Mouse (Mus musculus): ENCODE measurements around the gene Snrk.
"Not testable (repeated sequence)": the region's sequence is repeated elsewhere in the genome, so short reads cannot be mapped to it uniquely, and the experiment has no call there.

Gene Snrk

GRCm38 (mm10) chr9:122146124-122146870 lies 29.2 kb downstream of the Snrk start:
- no peak for DNase-seq

GRCm38 (mm10) chr9:122148356-122148755 lies 31.3 kb downstream of the Snrk start:
- no peak for DNase-seq

GRCm38 (mm10) chr9:122149997-122150826 lies 33.1 kb downstream of the Snrk start:
- DNase-seq, result no peak

GRCm38 (mm10) chr9:122152063-122152462 lies 35.0 kb downstream of the Snrk start:
- DNase-seq, result no peak

GRCm38 (mm10) chr9:122152501-122152900 lies 35.4 kb downstream of the Snrk start:
- no peak for DNase-seq

GRCm38 (mm10) chr9:122153436-122153835 lies 36.4 kb downstream of the Snrk start:
- no peak for DNase-seq

- no peak for DNase-seq
Observed at GRCm38 (mm10) chr9:122155193-122155592, 38.1 kb downstream of the Snrk start.

GRCm38 (mm10) chr9:122156389-122157078 lies 39.5 kb downstream of the Snrk start:
- no peak for DNase-seq

GRCm38 (mm10) chr9:122157079-122157441 lies 40.0 kb downstream of the Snrk start:
- no peak for DNase-seq

GRCm38 (mm10) chr9:122164535-122164934 lies 47.5 kb downstream of the Snrk start:
- no peak for DNase-seq

GRCm38 (mm10) chr9:122167719-122168118 lies 50.7 kb downstream of the Snrk start:
- DNase-seq, result not testable (repeated sequence)

- no peak for DNase-seq
Observed at GRCm38 (mm10) chr9:122169901-122170300, 52.8 kb downstream of the Snrk start.

- no peak for DNase-seq
Observed at GRCm38 (mm10) chr9:122172612-122173186, 55.6 kb downstream of the Snrk start.

- DNase-seq, result no peak
Observed at GRCm38 (mm10) chr9:122173405-122174233, 56.6 kb downstream of the Snrk start.

- no peak for DNase-seq
Observed at GRCm38 (mm10) chr9:122174723-122175122, 57.7 kb downstream of the Snrk start.

GRCm38 (mm10) chr9:122177256-122178220 lies 60.5 kb downstream of the Snrk start:
- no peak for DNase-seq

- no peak for DNase-seq
Observed at GRCm38 (mm10) chr9:122178427-122178826, 61.4 kb downstream of the Snrk start.

GRCm38 (mm10) chr9:122180105-122180504 lies 63.0 kb downstream of the Snrk start:
- DNase-seq, result no peak

- no peak for DNase-seq
Observed at GRCm38 (mm10) chr9:122183074-122183473, 66.0 kb downstream of the Snrk start.

- DNase-seq, result no peak
Observed at GRCm38 (mm10) chr9:122184329-122184728, 67.3 kb downstream of the Snrk start.

GRCm38 (mm10) chr9:122185061-122185460 lies 68.0 kb downstream of the Snrk start:
- DNase-seq, result peak; percentile 42

Data from right cerebral cortex, postnatal 25 days (tissue).